Mouse (Mus musculus) kidney, adult 18-20 months (tissue): Measurements from ENCODE around the gene Tmem54.

Source experiments
- DNase-seq: peaks from one replicate; pipeline ENCODE4 v3.0.0; 2021

The Tmem54 gene

GRCm38 (mm10) chr4:129102133-129102829 is 3.1 kb upstream of the Tmem54 start:
- DNase-seq = no peak

- DNase-seq = no peak
These were observed 725 bp downstream of the Tmem54 start for GRCm38 (mm10) chr4:129106073-129106472.

- no peak for DNase-seq
These were observed 2.1 kb downstream of the Tmem54 start for GRCm38 (mm10) chr4:129107348-129107899.

GRCm38 (mm10) chr4:129108624-129109023 is 3.3 kb downstream of the Tmem54 start:
- no peak for DNase-seq

GRCm38 (mm10) chr4:129110804-129111203 is 5.5 kb downstream of the Tmem54 start:
- DNase-seq = no peak

- no peak for DNase-seq
These were observed 6.0 kb downstream of the Tmem54 start for GRCm38 (mm10) chr4:129111350-129111749.

GRCm38 (mm10) chr4:129112231-129112630 is 6.9 kb downstream of the Tmem54 start:
- DNase-seq = no peak

- peak; percentile 48 for DNase-seq
These were observed 8.0 kb downstream of the Tmem54 start for GRCm38 (mm10) chr4:129113083-129113988.

- DNase-seq = no peak
These were observed 11.4 kb downstream of the Tmem54 start for GRCm38 (mm10) chr4:129116703-129117102.

GRCm38 (mm10) chr4:129117720-129118510 is 12.6 kb downstream of the Tmem54 start:
- no peak for DNase-seq

- no peak for DNase-seq
These were observed 14.4 kb downstream of the Tmem54 start for GRCm38 (mm10) chr4:129119708-129120107.

- DNase-seq = peak; percentile 54
These were observed 15.4 kb downstream of the Tmem54 start for GRCm38 (mm10) chr4:129120520-129121445.

- DNase-seq = no peak
These were observed 16.3 kb downstream of the Tmem54 start, which contains the start of gene Hpca for GRCm38 (mm10) chr4:129121569-129122086. Hpca (minus strand) TSS chr4:129122036.

- DNase-seq = no peak
These were observed 16.8 kb downstream of the Tmem54 start for GRCm38 (mm10) chr4:129122107-129122506.

- DNase-seq = no peak
These were observed 17.4 kb downstream of the Tmem54 start for GRCm38 (mm10) chr4:129122719-129123118.

GRCm38 (mm10) chr4:129124652-129125146 is 19.4 kb downstream of the Tmem54 start:
- DNase-seq = no peak

- DNase-seq = no peak
These were observed 20.5 kb downstream of the Tmem54 start for GRCm38 (mm10) chr4:129125736-129126451.

GRCm38 (mm10) chr4:129128582-129129338 is 23.4 kb downstream of the Tmem54 start:
- no peak for DNase-seq

- no peak for DNase-seq
These were observed 24.0 kb downstream of the Tmem54 start for GRCm38 (mm10) chr4:129129387-129129786.

- DNase-seq = peak; percentile 43
These were observed 24.8 kb downstream of the Tmem54 start for GRCm38 (mm10) chr4:129130149-129130548.
